Mouse (Mus musculus) brain, embryonic 14.5 days (tissue): ENCODE data around the gene Rsl1d1.

ENCODE experiments used
- CTCF ChIP-seq: fragments of 200-500 bp; IDR thresholded peaks from 2 replicates; pipeline ENCODE4 v1.5.1; 2012; ENCODE audit warnings: inconsistent platforms, mild to moderate bottlenecking, moderate library complexity, borderline replicate concordance; ENCODE audit not compliant: insufficient read depth, insufficient read length; ENCODE audit errors: extremely low read depth
- POLR2A ChIP-seq: fragments of 200-500 bp; IDR thresholded peaks from 2 replicates; pipeline ENCODE4 v1.6.1; 2012; ENCODE audit warnings: mild to moderate bottlenecking, inconsistent platforms, borderline replicate concordance; ENCODE audit not compliant: poor library complexity, insufficient read depth, insufficient read length, severe bottlenecking; ENCODE audit errors: extremely low read depth

DNA sequence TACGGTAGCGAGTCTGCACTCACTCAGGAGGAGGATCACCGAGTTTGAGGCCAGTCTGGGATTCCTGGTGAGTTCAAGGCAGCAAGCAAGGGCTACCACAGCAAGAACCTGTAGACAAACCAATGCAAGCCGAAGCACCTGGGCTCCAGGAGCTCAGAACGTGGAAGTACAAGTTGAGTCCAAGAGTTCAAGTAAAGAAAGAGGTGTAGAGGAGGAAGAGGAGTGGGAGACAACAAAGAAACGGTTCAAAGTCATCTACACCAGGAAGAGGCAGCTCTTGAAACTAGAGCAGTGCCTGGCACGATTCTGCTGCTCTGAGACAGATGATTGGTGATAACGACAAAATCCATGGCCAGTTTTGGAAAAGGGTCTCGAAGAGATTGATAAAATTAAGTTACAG lies 42.6 kb upstream of the Rsl1d1 start:
- TF ChIP-seq POLR2A, result no peak
- no peak for TF ChIP-seq CTCF
